Mouse (Mus musculus) cerebellum, adult 2 months (tissue): ENCODE measurements around the gene Smim24.

Experiments
- CTCF ChIP-seq: fragments of 200-500 bp; IDR thresholded peaks from 2 replicates; pipeline ENCODE4 v1.5.1; 2011; ENCODE audit warnings: low read depth, mild to moderate bottlenecking, control low read depth, low read length, moderate library complexity, borderline replicate concordance; ENCODE audit not compliant: insufficient read depth
- POLR2A ChIP-seq: fragments of 200-500 bp; IDR thresholded peaks from 2 replicates; pipeline ENCODE4 v1.6.1; 2011; ENCODE audit warnings: low read length, control low read depth, borderline replicate concordance; ENCODE audit not compliant: insufficient read depth

DNA sequence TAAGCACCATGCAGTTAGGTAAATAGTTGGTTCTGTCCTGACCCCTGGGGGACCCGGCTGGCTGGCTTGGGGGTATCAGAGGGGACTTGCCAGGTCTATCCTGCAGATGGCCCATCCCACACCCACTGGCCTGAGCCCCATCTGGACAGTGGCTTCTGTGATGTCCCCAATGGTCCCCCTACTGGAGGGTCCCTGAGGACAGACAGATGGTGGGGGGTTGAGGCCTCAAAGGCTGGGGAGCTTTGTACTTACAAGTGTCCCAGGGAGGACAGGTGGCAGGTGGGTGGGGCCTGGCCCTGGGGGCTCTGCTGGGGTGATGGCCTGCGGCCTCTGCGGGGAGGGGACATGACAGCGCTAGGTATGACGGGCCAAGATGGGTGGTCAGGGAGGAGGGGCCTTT lies 6.4 kb downstream of the Smim24 start:
- TF ChIP-seq POLR2A: no peak
- no peak for TF ChIP-seq CTCF
